Mouse (Mus musculus) left cerebral cortex, postnatal 25 days (tissue): ENCODE results near the gene Clnk. TPM values are rescaled to one million over a fixed set of nuclear protein-coding genes. Genes with fewer than 3 reads are reported as not detected.

Experiments used
- DNase-seq, 2 experiments: peaks; one replicate each; pipeline ENCODE4 v3.0.0; 2022; ENCODE audit warnings: low spot score in 2 of 2, mixed read lengths in 1 of 2
- intact Hi-C: fragments of 180-260 bp; cut with DNase I; formaldehyde crosslinking; loops from one replicate; pipeline ENCODE4 v1.15.1; 2025
- total RNA-seq, 2 experiments: library from RNA; stranded (reverse); gene quantifications; 2 replicates each; pipeline ENCODE4 v1.2.3; 2021

The Clnk gene
- total RNA-seq, 2 experiments from 2014 or later = 0.21 TPM; not detected in 1

GRCm38 (mm10) chr5:38785686-38786085, 90.9 kb downstream of the Clnk start:
- intact Hi-C loops = loop anchor here (5.0 to 10.0 kb wide), 5 partner anchors 97 to 1079 kb away; no protein-coding TSS in a partner anchor
- no peak for DNase-seq

GRCm38 (mm10) chr5:38781813-38782212, 94.8 kb downstream of the Clnk start:
- intact Hi-C loops = loop anchor here (2.0 to 10.0 kb wide), 4 partner anchors 533 to 1180 kb away; no protein-coding TSS in a partner anchor
- DNase-seq = peak; percentile 80 to 85

GRCm38 (mm10) chr5:38780631-38781030, 96.0 kb downstream of the Clnk start:
- intact Hi-C loops = loop anchor here (5.0 to 10.0 kb wide), 3 partner anchors 534 to 1182 kb away; no protein-coding TSS in a partner anchor
- no peak for DNase-seq

- intact Hi-C loops = loop anchor here (5.0 to 10.0 kb wide), 3 partner anchors 535 to 1182 kb away; no protein-coding TSS in a partner anchor
- no peak for DNase-seq
These were observed 96.6 kb downstream of the Clnk start for GRCm38 (mm10) chr5:38780045-38780444.

- intact Hi-C loops = no loop called here
- peak; percentile 39 to 89 for DNase-seq
These were observed 101.1 kb downstream of the Clnk start for GRCm38 (mm10) chr5:38775500-38775899.

- intact Hi-C loops = loop anchor here (5.0 kb wide), 1 partner anchor 68 kb away; no protein-coding TSS in a partner anchor
- DNase-seq = peak in 1 of 2 experiments; percentile 16
These were observed 121.7 kb downstream of the Clnk start for GRCm38 (mm10) chr5:38754950-38755349.

GRCm38 (mm10) chr5:38752749-38753148, 123.9 kb downstream of the Clnk start:
- intact Hi-C loops = loop anchor here (5.0 kb wide), 1 partner anchor 65 kb away; no protein-coding TSS in a partner anchor
- DNase-seq = no peak

- intact Hi-C loops = no loop called here
- DNase-seq = peak in 1 of 2 experiments; percentile 9
These were observed 167.6 kb downstream of the Clnk start for GRCm38 (mm10) chr5:38708940-38709581.

- DNase-seq = no peak
- intact Hi-C loops = no loop called here
These were observed 169.1 kb downstream of the Clnk start for GRCm38 (mm10) chr5:38707364-38708075.

GRCm38 (mm10) chr5:38702941-38703340, 173.7 kb downstream of the Clnk start:
- DNase-seq = no peak
- intact Hi-C loops = no loop called here

GRCm38 (mm10) chr5:38702091-38702490, 174.5 kb downstream of the Clnk start:
- no peak for DNase-seq
- intact Hi-C loops = no loop called here

GRCm38 (mm10) chr5:38698466-38698865, 178.1 kb downstream of the Clnk start:
- no peak for DNase-seq
- intact Hi-C loops = no loop called here

GRCm38 (mm10) chr5:38698046-38698445, 178.6 kb downstream of the Clnk start:
- no peak for DNase-seq
- intact Hi-C loops = no loop called here

GRCm38 (mm10) chr5:38696616-38697375, 179.8 kb downstream of the Clnk start:
- intact Hi-C loops = no loop called here
- no peak for DNase-seq

- intact Hi-C loops = no loop called here
- no peak for DNase-seq
These were observed 183.8 kb downstream of the Clnk start for GRCm38 (mm10) chr5:38692859-38693258.

- intact Hi-C loops = loop anchor here (5.0 kb wide), 1 partner anchor 63 kb away; no protein-coding TSS in a partner anchor
- DNase-seq = no peak
These were observed 187.4 kb downstream of the Clnk start for GRCm38 (mm10) chr5:38689186-38689585.

GRCm38 (mm10) chr5:38687694-38688093, 188.9 kb downstream of the Clnk start:
- no peak for DNase-seq
- intact Hi-C loops = loop anchor here (5.0 kb wide), 1 partner anchor 65 kb away; no protein-coding TSS in a partner anchor

GRCm38 (mm10) chr5:38684164-38684911, 192.3 kb downstream of the Clnk start, which contains the start of gene Zfp518b:
Zfp518b (minus strand) TSS chr5:38684826.
- intact Hi-C loops = no loop called here
- DNase-seq = peak; percentile 73 to 79

GRCm38 (mm10) chr5:38658836-38659235, 217.8 kb downstream of the Clnk start:
- intact Hi-C loops = no loop called here
- no peak for DNase-seq
